Mouse (Mus musculus): ENCODE data around the gene Tmem253.

The Tmem253 gene

GRCm38 (mm10) chr14:52008321-52009203 lies 6.9 kb upstream of the Tmem253 start:
- DNase-seq (ENCODE audit: low spot score): no peak

- no peak for DNase-seq (ENCODE audit: low spot score)
Observed at GRCm38 (mm10) chr14:52009361-52009760, 6.1 kb upstream of the Tmem253 start.

- no peak for DNase-seq (ENCODE audit: low spot score)
Observed at GRCm38 (mm10) chr14:52009841-52010240, 5.6 kb upstream of the Tmem253 start.

GRCm38 (mm10) chr14:52010446-52011111 lies 4.9 kb upstream of the Tmem253 start:
- DNase-seq (ENCODE audit: low spot score): no peak

GRCm38 (mm10) chr14:52011683-52012082 lies 3.8 kb upstream of the Tmem253 start:
- DNase-seq (ENCODE audit: low spot score): no peak

- no peak for DNase-seq (ENCODE audit: low spot score)
Observed at GRCm38 (mm10) chr14:52012085-52012484, 3.4 kb upstream of the Tmem253 start.

GRCm38 (mm10) chr14:52012553-52012952 lies 2.9 kb upstream of the Tmem253 start:
- DNase-seq (ENCODE audit: low spot score): no peak

GRCm38 (mm10) chr14:52013021-52013610 lies 2.3 kb upstream of the Tmem253 start:
- no peak for DNase-seq (ENCODE audit: low spot score)

GRCm38 (mm10) chr14:52013771-52014219 lies 1.7 kb upstream of the Tmem253 start:
- DNase-seq (ENCODE audit: low spot score): no peak

GRCm38 (mm10) chr14:52014271-52014760 lies 1.1 kb upstream of the Tmem253 start:
- DNase-seq (ENCODE audit: low spot score): no peak

- DNase-seq (ENCODE audit: low spot score): no peak
Observed at GRCm38 (mm10) chr14:52014761-52015311, 622 bp upstream of the Tmem253 start.

GRCm38 (mm10) chr14:52016625-52017405 lies 1.4 kb downstream of the Tmem253 start:
- no peak for DNase-seq (ENCODE audit: low spot score)

- no peak for DNase-seq (ENCODE audit: low spot score)
Observed at GRCm38 (mm10) chr14:52017662-52018061, 2.2 kb downstream of the Tmem253 start.

GRCm38 (mm10) chr14:52018248-52019050 lies 3.0 kb downstream of the Tmem253 start:
- DNase-seq (ENCODE audit: low spot score): no peak

- no peak for DNase-seq (ENCODE audit: low spot score)
Observed at GRCm38 (mm10) chr14:52019051-52019589, 3.7 kb downstream of the Tmem253 start.

- DNase-seq (ENCODE audit: low spot score): peak; percentile 99
Observed at GRCm38 (mm10) chr14:52019590-52020340, 4.3 kb downstream of the Tmem253 start.

- no peak for DNase-seq (ENCODE audit: low spot score)
Observed at GRCm38 (mm10) chr14:52020486-52021137, 5.2 kb downstream of the Tmem253 start, which contains the start of gene Zfp219. Gene Zfp219 (minus strand): TSS chr14:52020733.

GRCm38 (mm10) chr14:52021138-52021529 lies 5.7 kb downstream of the Tmem253 start:
- no peak for DNase-seq (ENCODE audit: low spot score)

Measured in layer of hippocampus, adult 9-10 months (tissue).